Mouse (Mus musculus) neural tube, embryonic 11.5 days (tissue): ENCODE measurements around the gene Dnmt3l. TPM values are rescaled to one million over a fixed set of nuclear protein-coding genes. Genes with fewer than 3 reads are reported as not detected.

Experiments
- ATAC-seq: fragments of 200-750 bp; cut with Nextera tagmentation; 2 replicates; pipeline ENCODE4 v1.8.0; 2017; ENCODE audit warnings: moderate number of reproducible peaks, mild to moderate bottlenecking, moderate TSS enrichment, moderate library complexity; ENCODE audit not compliant: insufficient read depth, low FRiP score, low TSS enrichment
- DNase-seq: peaks from one replicate; pipeline ENCODE4 v3.0.0-alpha.2; 2015; ENCODE audit warnings: low spot score
- H3K27ac ChIP-seq: fragments of 300-500 bp; sonication (generic); 2 replicates; pipeline ENCODE4 v1.5.1; 2014; ENCODE audit warnings: low read depth, mild to moderate bottlenecking, low read length
- H3K27me3 ChIP-seq: fragments of 300-500 bp; sonication (generic); 2 replicates; pipeline ENCODE4 v1.6.1; 2014; ENCODE audit warnings: mild to moderate bottlenecking, low read length, mixed read lengths; ENCODE audit not compliant: control insufficient read depth, insufficient read depth
- H3K36me3 ChIP-seq: fragments of 300-500 bp; sonication (generic); 2 replicates; pipeline ENCODE4 v1.6.1; 2014; ENCODE audit warnings: mild to moderate bottlenecking, low read length, moderate library complexity, mixed read lengths; ENCODE audit not compliant: control insufficient read depth, insufficient read depth
- H3K4me1 ChIP-seq: fragments of 300-500 bp; sonication (generic); 2 replicates; pipeline ENCODE4 v1.6.1; 2014; ENCODE audit warnings: low read length, mixed read lengths; ENCODE audit not compliant: control insufficient read depth, insufficient read depth
- H3K4me2 ChIP-seq: fragments of 300-500 bp; sonication (generic); 2 replicates; pipeline ENCODE4 v1.6.1; 2014; ENCODE audit warnings: low read depth, mild to moderate bottlenecking, moderate library complexity
- H3K4me3 ChIP-seq: fragments of 300-500 bp; sonication (generic); 2 replicates; pipeline ENCODE4 v1.5.1; 2014; ENCODE audit warnings: low read depth, low read length
- H3K9ac ChIP-seq: fragments of 300-500 bp; sonication (generic); 2 replicates; pipeline ENCODE4 v1.6.1; 2014; ENCODE audit warnings: mild to moderate bottlenecking, low read length
- H3K9me3 ChIP-seq: fragments of 300-500 bp; sonication (generic); 2 replicates; pipeline ENCODE4 v1.6.1; 2016; ENCODE audit warnings: low read length; ENCODE audit not compliant: control insufficient read depth
- WGBS: fragments of 180-500 bp; shearing (Covaris S2); extraction: QIAGEN DNeasy Blood & Tissue Kit; methylation state at CpG from one replicate; pipeline ENCODE4 v1.1.7; 2014; 5-methylcytosine and 5-hydroxymethylcytosine counted together
- polyA plus RNA-seq: library from polyadenylated mRNA; unstranded; fragments of >200 nt; fragmentation: Nextera tagmentation; extraction: Ambion mirVana; gene quantifications from 2 replicates; pipeline ENCODE4 v1.2.1, GENCODE M21; 2014

Dnmt3l gene
- polyA plus RNA-seq, 1 experiment from 2014 or later = not detected

DNA sequence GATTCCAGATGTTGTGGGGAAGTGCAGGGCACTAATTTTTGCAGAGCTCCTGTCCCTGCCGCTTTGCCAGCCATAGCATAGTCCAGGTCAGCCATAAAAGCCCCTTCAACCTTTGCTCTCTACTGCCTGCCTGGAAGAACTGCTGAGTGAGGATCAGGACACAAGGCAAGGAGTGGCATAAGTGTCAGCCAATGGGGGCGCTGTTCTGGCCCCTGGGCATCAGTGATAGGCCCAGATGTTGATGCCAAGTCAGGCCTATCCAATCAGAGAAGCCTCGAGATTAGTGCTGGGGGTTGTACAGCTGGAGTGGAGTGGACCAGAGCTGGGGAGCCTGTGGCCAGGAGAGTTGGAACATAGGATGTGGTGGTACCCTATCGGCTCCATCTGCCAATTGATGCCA, 25.5 kb downstream of the Dnmt3l start:
- no peaks in the 10 kb centered on the region for H3K4me1 ChIP-seq
- no peaks in the 10 kb centered on the region for H3K36me3 ChIP-seq
- H3K9ac ChIP-seq = no peak overlapping the region
- ATAC-seq (no peak), DNase-seq (no peak)
- H3K9me3 ChIP-seq = no peaks in the 10 kb centered on the region
- H3K4me2 ChIP-seq = no peak overlapping the region
- no peak overlapping the region for H3K4me3 ChIP-seq
- H3K27me3 ChIP-seq = peaks cover 8% of the 10 kb centered on the region; the same call in 1 of the 2 replicates
- H3K27ac ChIP-seq = no peak overlapping the region
- 49% methylated on average over 4 of the region's 4 CpGs for WGBS

DNA sequence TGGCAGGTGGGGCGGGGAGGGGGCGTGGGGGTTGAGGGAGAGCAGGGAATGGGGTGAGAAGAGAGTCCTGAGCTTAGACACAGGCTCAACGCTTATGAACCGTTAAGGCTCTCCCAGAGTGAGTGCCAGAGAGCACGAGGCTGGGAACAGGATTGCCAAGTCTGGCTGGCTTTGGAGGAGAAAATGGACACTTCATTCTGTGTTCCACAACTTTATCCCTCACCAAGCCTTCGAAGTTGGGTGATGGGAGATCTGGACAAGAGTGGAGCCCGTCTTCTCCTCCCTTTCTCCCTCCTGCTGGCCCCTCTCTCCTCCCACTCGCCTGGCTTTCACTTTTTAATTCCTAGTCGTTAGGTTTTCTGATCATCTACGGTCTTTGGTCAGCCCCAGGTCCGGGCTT, 26.8 kb downstream of the Dnmt3l start:
- DNase-seq = no peak
- H3K4me3 ChIP-seq = peak overlapping the region; percentile 61
- no peaks in the 10 kb centered on the region for H3K9me3 ChIP-seq
- H3K27me3 ChIP-seq = peaks cover 8% of the 10 kb centered on the region; the same call in 1 of the 2 replicates
- H3K4me2 ChIP-seq = peak overlapping the region; percentile 100
- ATAC-seq = no peak
- no peak overlapping the region for H3K27ac ChIP-seq
- no peak overlapping the region for H3K9ac ChIP-seq
- H3K36me3 ChIP-seq = no peaks in the 10 kb centered on the region
- 24% methylated on average over 11 of the region's 11 CpGs for WGBS
- no peaks in the 10 kb centered on the region for H3K4me1 ChIP-seq

DNA sequence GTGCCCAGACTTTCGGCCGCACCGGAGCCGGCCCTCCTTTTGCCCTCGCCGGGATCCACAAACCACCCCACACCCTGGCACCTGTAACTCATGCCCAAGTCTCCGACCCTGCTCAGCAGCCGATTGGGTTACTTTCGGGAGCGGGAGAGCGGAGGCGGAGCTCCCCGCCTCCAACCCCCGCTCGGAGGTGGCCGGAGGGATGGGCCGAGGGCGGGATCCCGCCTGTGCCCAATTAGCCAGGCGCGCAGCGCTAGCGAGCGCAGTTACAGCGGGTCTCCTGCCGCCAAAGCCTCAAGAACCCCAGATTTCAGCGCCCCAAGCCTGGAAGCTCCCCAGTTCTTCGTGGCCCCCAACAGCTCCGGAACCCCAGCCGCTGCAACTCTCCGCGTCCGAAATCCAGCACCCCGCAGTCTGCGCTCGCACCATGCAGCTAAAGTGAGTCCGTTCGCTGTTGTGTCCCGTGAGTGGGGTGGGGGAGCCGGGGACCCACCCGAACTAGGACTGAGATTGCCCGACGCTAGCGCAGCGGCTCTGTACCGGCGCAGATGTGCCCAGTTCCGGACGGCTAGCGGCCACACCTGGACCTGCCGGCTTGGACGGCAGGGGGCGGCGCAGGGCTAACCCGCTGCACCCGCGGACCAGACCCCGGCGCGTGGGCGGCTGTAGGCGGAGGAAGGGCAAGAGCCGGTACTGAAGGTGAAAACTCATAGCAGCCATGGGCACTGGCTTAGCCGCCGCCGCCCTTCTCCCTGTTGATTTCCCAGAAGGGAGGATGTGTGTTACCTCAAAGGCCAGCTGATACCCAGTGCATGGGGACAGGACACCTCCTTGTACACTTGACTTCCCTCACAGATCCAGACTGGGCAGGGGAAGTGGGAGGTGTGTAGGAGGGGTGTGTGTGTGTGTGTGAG, 27.6 kb downstream of the Dnmt3l start, which contains the start of gene Icosl:
TSS of gene Icosl (plus strand) at position 202 of the 911 bp plus-strand sequence.
- Histone ChIP-seq H3K36me3 (no peaks in the 10 kb centered on the region), H3K27ac (no peak within 1 kb of the TSS), H3K4me3 (peak within 1 kb of the TSS; percentile 61), H3K4me1 (no peaks in the 10 kb centered on the region), H3K4me2 (peak within 1 kb of the TSS; percentile 100), H3K9ac (peak within 1 kb of the TSS; percentile 60), H3K27me3 (peaks cover 8% of the 10 kb centered on the region; the same call in 1 of the 2 replicates), H3K9me3 (no peaks in the 10 kb centered on the region)
- DNase-seq (peak; percentile 79), ATAC-seq (peak; percentile 86)
- under 1% methylated on average over 66 of the region's 66 CpGs for WGBS

DNA sequence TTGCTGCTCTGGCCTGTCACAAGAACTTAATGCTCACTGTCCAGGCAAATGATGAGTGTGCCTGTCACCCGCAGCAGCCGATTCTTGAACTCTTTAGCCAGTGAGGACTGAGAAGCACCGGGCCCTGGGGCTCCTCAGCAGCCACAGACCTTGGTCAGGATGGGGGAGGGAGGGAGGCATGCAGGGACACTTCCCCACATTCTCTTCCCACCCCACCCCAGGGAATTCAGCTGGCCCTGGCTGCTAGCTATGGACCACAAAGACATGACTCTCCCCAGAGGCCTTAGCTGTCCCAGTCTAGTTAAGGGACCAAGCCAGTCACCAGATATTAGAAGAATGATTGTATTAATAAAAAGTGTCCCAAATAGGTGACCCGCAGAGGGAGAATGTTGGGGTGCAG, 32.4 kb downstream of the Dnmt3l start:
- no peaks in the 10 kb centered on the region for H3K9me3 ChIP-seq
- peaks cover 4% of the 10 kb centered on the region; the same call in 1 of the 2 replicates for H3K27me3 ChIP-seq
- 82% methylated on average over 4 of the region's 4 CpGs for WGBS
- no peak overlapping the region for H3K27ac ChIP-seq
- ATAC-seq = no peak
- no peak for DNase-seq
- no peak overlapping the region for H3K9ac ChIP-seq
- H3K36me3 ChIP-seq = no peaks in the 10 kb centered on the region
- no peaks in the 10 kb centered on the region for H3K4me1 ChIP-seq
- no peak overlapping the region for H3K4me2 ChIP-seq
- H3K4me3 ChIP-seq = no peak overlapping the region

DNA sequence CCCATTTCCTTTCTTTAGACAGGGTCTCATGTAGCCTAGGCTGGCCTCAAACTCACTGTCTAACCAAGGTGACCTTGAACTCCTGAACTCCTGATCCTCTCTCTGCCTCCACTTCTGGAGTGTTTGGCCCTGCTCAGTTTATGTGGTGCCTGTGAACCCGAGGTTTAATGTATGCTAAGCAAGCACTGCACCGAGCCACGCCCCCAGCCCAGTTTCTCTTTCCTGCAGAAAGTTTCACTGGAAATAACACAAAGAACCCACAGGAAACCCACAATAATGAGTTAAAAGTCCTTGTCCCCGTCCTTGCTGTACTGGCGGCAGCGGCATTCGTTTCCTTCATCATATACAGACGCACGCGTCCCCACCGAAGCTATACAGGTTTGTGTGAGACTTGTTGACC, 33.2 kb downstream of the Dnmt3l start:
- WGBS = 88% methylated on average over 11 of the region's 11 CpGs
- Histone ChIP-seq H3K4me1 (no peaks in the 10 kb centered on the region), H3K4me3 (no peak overlapping the region)

DNA sequence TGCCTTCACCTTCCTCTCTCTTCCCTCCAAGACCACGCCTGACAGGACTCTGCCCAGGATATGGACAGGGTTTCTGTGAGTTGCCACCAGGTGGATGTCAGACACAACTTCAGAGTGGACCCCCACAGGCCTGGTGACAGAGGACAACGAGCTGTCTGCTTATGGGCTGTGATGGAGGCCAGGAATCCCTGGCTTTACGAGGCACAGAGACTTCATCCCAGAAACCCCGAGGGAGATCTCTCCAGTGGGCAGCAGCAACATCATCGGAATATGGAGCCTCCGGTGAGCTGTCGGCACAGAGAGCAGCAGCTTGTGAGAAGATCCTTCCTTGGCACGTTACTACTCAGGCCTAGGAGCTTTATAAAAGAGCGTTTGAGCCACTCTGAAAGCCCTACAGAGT, 36.1 kb downstream of the Dnmt3l start:
- ATAC-seq (no peak), DNase-seq (no peak)
- 80% methylated on average over 9 of the region's 9 CpGs for WGBS
- Histone ChIP-seq H3K9me3 (no peaks in the 10 kb centered on the region), H3K9ac (no peak overlapping the region), H3K4me3 (no peak overlapping the region), H3K4me2 (no peak overlapping the region), H3K27me3 (no peaks in the 10 kb centered on the region), H3K36me3 (no peaks in the 10 kb centered on the region), H3K4me1 (no peaks in the 10 kb centered on the region), H3K27ac (no peak overlapping the region)

More for the DNA sequence above, 33.2 kb downstream of the Dnmt3l start:
- ATAC-seq (no peak), DNase-seq (no peak)
- Histone ChIP-seq H3K27ac (no peak overlapping the region), H3K9ac (no peak overlapping the region), H3K27me3 (peaks cover 1% of the 10 kb centered on the region; the same call in 1 of the 2 replicates), H3K9me3 (no peaks in the 10 kb centered on the region), H3K4me2 (no peak overlapping the region), H3K36me3 (no peaks in the 10 kb centered on the region)

DNA sequence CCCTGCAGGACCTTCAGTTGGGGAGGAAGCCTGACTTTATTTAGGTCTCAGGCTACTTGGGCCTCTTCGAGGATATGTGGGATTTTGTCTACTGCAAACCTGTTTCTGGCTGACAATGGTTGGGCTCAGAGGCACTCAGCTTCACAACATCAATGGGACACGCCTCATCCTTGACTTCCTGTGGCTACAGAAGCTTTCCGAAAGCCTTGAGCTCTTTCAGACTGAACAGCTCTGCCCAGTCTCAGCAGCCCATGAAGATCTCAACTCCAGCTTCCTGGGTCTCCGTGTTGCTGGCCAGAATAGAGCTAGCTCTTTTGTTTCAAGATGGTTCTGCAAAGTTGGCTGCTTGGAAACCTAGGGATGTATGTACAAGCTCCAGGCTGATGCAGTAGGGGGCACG, 36.5 kb downstream of the Dnmt3l start:
- H3K4me1 ChIP-seq = no peaks in the 10 kb centered on the region
- ATAC-seq (no peak), DNase-seq (no peak)
- WGBS = 84% methylated on average over 5 of the region's 5 CpGs
- no peaks in the 10 kb centered on the region for H3K27me3 ChIP-seq
- H3K9ac ChIP-seq = no peak overlapping the region
- H3K4me2 ChIP-seq = no peak overlapping the region
- H3K4me3 ChIP-seq = no peak overlapping the region
- H3K27ac ChIP-seq = no peak overlapping the region
- no peaks in the 10 kb centered on the region for H3K36me3 ChIP-seq
- H3K9me3 ChIP-seq = no peaks in the 10 kb centered on the region

DNA sequence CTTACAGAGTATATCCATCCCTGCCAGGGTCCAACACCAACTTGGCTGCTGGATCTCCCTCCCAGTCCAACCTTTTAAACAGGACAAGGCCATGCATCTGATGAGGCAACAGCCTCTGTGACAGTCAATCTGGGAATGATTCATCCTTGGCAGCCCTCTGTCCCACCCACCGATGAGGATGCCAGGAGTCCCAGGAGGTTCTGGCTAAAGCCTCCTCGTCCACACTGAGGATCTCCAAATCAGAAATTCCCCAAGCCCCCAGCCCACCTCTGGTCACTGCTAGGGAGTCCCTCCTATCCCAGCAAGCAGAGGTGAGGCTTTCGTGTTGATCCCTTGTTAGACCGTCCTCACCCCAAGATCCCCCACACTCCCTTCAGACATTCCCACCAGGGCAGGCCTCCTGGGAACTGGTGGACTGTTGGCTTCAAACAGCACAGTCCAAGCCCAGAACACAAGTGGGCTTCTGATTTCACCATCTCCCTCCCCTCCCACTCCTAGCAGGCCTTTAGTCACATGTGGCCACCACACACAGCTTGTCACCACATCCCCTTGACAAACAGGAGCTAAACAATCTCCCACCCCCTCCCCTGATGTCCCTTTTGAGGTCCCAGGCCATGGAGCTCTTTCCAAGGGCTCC, 38.3 kb downstream of the Dnmt3l start:
- Histone ChIP-seq H3K4me2 (no peak overlapping the region), H3K36me3 (no peaks in the 10 kb centered on the region), H3K27me3 (no peaks in the 10 kb centered on the region), H3K9me3 (no peaks in the 10 kb centered on the region), H3K9ac (no peak overlapping the region), H3K27ac (no peak overlapping the region), H3K4me3 (no peak overlapping the region), H3K4me1 (no peaks in the 10 kb centered on the region)
- 94% methylated on average over 4 of the region's 4 CpGs for WGBS
- no peak for DNase-seq
- no peak for ATAC-seq
